Mouse (Mus musculus): ENCODE measurements around the gene C1rb.
"Not testable (repeated sequence)": the region's sequence is repeated elsewhere in the genome, so short reads cannot be mapped to it uniquely, and the experiment has no call there.

DNA sequence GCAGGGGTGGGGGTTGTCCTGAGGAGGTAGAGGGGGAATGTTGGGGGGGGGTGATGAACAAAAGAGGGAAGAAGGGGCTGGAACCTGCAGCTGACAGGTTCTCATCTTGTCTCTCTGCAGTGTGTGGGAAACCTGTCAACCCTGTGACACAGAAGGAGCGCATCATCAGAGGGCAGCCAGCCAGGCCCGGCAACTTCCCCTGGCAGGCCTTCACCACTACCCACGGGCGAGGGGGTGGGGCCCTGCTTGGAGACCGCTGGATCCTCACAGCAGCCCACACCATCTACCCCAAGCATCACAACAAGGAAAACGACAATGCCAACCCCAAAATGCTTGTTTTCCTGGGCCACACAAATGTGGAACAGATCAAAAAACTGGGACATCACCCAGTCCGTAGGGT is 48.0 kb upstream of the C1rb start:
- TF ChIP-seq CTCF (IDR thresholded peaks at IDR 0.05; ENCODE audit: low read depth, low read length); POLR2A (IDR thresholded peaks at IDR 0.05; ENCODE audit: borderline replicate concordance, low read depth, low read length): not testable (repeated sequence)

All from bone marrow macrophage, adult 2 months (primary cell).